Mouse (Mus musculus) megakaryocyte, embryonic 14.5 days (primary cell): ENCODE measurements around the gene Olfr1413. TPM values are rescaled to one million over a fixed set of nuclear protein-coding genes. Genes with fewer than 3 reads are reported as not detected.

Experiments used
- H3K27me3 ChIP-seq: replicated peaks from 2 replicates; pipeline ENCODE3; 2012; ENCODE audit warnings: inconsistent platforms
- H3K36me3 ChIP-seq: replicated peaks from 2 replicates; pipeline ENCODE3; 2012; ENCODE audit warnings: low read length, inconsistent platforms, mixed read lengths
- H3K4me1 ChIP-seq: 2 replicates; pipeline ENCODE4 v1.6.1; 2012; ENCODE audit warnings: inconsistent platforms
- H3K4me3 ChIP-seq: replicated peaks from 2 replicates; pipeline ENCODE3; 2012; ENCODE audit warnings: moderate library complexity, mild to moderate bottlenecking, inconsistent platforms
- H3K9me3 ChIP-seq: 2 replicates; pipeline ENCODE4 v1.6.1; 2012; ENCODE audit warnings: inconsistent platforms
- FLI1 ChIP-seq: IDR thresholded peaks from 2 replicates; pipeline ENCODE4 v1.6.1; 2012; ENCODE audit warnings: low read length, inconsistent platforms, mixed read lengths
- GATA1 ChIP-seq: IDR thresholded peaks from 3 replicates; pipeline ENCODE4 v1.6.1; 2012; ENCODE audit warnings: mixed read lengths, low read length, inconsistent platforms, borderline replicate concordance
- polyA plus RNA-seq: library from polyadenylated mRNA; stranded (reverse); fragments of >175 nt; gene quantifications from 2 replicates; pipeline ENCODE4 v1.2.3, GENCODE M21; 2012; ENCODE audit warnings: low replicate concordance; ENCODE audit not compliant: insufficient read depth

The Olfr1413 gene
- not detected in 2 replicates for polyA plus RNA-seq

DNA sequence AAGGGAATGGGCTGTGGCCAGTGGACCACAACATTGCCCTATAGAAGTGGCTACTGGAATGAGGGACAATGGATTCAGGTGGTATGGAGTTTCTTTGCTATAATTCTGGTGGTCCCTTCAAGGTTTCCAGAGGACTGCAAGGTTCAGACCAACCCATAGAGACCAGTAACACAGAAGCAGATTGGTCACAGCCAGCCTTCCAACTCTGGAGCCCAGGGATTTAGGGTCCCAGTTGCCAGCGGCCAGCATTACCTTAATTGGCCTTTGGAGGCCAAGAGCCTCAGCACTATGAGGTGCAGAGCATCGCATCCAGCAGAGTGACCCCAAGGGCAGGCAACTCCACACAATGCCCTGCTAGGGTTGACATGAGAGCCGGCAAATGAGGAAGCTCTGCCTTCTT lies at the start of gene Olfr1413:
Olfr1413 (plus strand) TSS at position 301 of the 400 bp plus-strand sequence.
- Histone ChIP-seq H3K4me3 (no peak within 1 kb of the TSS), H3K36me3 (no peaks in the 10 kb centered on the region), H3K27me3 (peaks cover 31% of the 10 kb centered on the region)

DNA sequence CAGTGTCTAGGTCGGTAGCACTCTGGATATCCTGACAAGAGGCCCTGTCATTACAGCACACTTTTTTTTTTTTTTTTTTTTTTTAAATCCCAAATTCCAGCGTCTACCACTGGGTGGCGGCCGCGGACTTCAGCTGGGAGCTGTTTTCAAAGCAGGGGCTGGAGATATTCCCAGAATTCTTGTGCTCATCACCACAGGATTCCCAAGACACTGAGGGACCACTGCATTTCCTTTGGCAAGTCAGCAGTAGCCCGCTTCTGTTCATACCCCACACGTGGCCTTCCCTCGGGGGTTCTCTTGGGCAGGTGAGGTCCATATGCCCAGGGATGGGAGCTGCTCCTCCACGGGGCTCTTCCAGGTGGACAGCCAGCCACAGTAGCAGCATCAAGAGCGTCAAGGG lies 49.7 kb upstream of the Olfr1413 start:
- Histone ChIP-seq H3K4me3 (no peak overlapping the region), H3K27me3 (peaks cover 51% of the 10 kb centered on the region), H3K36me3 (no peaks in the 10 kb centered on the region), H3K4me1 (peaks cover 13% of the 10 kb centered on the region), H3K9me3 (no peaks in the 10 kb centered on the region)
- no peak for TF ChIP-seq FLI1
- TF ChIP-seq GATA1 = no peak

More for the DNA sequence above, at the start of gene Olfr1413:
- Histone ChIP-seq H3K4me1 (no peaks in the 10 kb centered on the region), H3K9me3 (no peaks in the 10 kb centered on the region)
- TF ChIP-seq FLI1 (no peak), GATA1 (no peak)

DNA sequence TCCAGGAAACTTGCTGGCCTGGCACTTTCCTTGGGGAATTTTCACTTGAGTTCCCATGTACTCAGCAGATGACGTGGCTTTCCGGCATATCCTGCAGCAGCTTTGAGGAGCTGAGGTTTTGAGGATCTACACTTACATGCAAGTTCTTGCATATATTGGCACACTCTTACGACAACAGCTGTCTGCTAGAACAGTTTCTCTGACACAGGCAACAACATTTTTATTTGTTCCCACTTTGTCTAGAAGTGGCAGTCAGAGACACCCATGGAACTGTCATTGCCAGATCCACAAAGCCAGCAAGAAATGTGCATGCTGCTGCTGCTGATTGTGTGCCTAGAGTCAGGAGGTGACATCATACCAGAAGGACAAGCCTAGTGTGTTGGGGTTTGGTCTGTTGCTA lies 47.4 kb upstream of the Olfr1413 start:
- Histone ChIP-seq H3K27me3 (peaks cover 29% of the 10 kb centered on the region), H3K4me3 (no peak overlapping the region), H3K36me3 (no peaks in the 10 kb centered on the region), H3K4me1 (peaks cover 13% of the 10 kb centered on the region), H3K9me3 (no peaks in the 10 kb centered on the region)
- TF ChIP-seq FLI1 (no peak), GATA1 (no peak)

DNA sequence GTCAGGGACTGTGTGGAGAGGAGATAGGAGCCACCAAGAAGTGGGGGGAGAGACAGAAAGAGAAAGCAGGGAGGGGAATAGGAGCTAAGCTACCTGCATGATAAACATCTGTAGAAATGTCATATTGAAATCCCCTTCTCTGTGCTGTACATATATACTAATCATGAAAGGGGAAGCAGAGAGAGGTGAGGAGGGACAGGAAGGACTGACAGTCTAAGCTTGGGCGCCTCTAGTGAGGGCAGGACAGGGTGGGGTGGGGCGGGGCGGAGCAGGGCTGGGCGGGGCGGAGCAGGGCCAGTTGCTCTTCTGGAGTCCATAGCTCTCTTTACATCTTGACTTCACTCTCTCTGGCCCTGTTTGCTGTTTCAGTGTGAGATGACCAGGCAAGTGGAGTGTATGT lies 34.1 kb upstream of the Olfr1413 start:
- Histone ChIP-seq H3K4me1 (peaks cover 6% of the 10 kb centered on the region; the same call in 1 of the 2 replicates), H3K9me3 (peaks cover 4% of the 10 kb centered on the region; the same call in 1 of the 2 replicates), H3K36me3 (no peaks in the 10 kb centered on the region), H3K27me3 (peaks cover 4% of the 10 kb centered on the region), H3K4me3 (no peak overlapping the region)
- TF ChIP-seq FLI1 = no peak
- no peak for TF ChIP-seq GATA1

DNA sequence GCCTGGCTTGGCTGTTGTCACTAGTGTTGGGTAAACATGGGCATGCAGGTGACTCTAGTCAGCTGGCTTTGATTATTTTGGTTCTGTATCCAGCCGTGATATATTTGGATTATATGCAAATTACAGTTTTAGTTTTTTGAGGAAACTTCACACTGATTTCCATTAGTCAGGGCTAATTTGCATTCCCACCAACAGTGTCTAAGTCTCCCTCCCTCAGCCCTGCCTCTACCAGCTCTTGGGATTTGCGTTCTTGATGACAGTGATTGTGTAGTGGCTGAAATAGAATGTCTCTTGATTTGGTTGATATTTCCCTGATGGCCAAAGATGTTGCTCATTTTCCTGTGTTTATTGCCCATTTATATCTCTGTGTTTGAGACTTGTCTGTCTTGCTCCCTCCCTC lies 32.1 kb upstream of the Olfr1413 start:
- H3K9me3 ChIP-seq = peaks cover 1% of the 10 kb centered on the region; the same call in 1 of the 2 replicates
- H3K27me3 ChIP-seq = peaks cover 6% of the 10 kb centered on the region
- H3K36me3 ChIP-seq = no peaks in the 10 kb centered on the region
- TF ChIP-seq GATA1 = no peak
- no peak for TF ChIP-seq FLI1
- peaks cover 6% of the 10 kb centered on the region; the same call in 1 of the 2 replicates for H3K4me1 ChIP-seq
- H3K4me3 ChIP-seq = no peak overlapping the region

DNA sequence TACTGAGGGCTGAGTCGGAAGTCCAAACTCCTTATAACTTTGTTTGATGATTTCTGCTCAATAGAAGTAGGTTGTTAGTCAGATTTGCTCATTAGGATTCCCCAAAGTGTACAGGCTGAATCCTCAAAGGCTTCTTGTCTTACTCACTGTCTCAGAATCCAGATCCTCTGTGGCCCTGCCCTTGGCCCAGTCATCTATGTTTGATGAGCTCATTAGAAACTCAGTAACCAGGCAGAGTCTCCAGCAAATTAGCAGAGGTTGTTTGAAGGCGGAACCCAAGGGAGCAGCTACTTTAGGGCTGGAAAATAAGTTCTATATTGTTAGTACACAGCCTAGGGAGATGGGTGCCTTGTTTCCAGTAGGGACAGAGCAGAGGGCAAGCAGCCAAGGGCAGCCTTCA lies 25.2 kb upstream of the Olfr1413 start:
- Histone ChIP-seq H3K36me3 (no peaks in the 10 kb centered on the region), H3K4me1 (no peaks in the 10 kb centered on the region), H3K4me3 (no peak overlapping the region), H3K27me3 (peaks cover 6% of the 10 kb centered on the region), H3K9me3 (no peaks in the 10 kb centered on the region)
- TF ChIP-seq FLI1 (no peak), GATA1 (no peak)

DNA sequence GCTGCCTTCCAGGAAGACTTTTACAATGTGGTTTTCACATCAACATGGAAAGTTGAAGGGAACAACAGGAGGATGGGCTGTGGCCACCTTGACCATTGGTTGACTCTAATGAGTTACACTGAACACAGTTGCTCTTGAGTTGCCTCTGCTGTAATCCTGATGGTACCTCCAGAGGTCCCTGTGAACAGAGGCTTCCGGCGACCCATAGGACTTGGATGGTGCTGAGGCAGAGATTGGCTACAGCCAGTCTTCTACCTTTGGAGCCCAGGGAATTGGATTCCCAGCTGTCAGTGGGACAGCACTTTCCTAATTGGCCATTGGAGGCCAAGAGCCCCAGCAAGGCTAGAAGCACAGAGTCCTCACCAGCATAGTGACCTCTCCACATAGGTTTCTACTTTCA lies 14.4 kb downstream of the Olfr1413 start, which contains the start of gene Olfr1412:
Olfr1412 (plus strand) TSS at position 301 of the 400 bp plus-strand sequence.
- TF ChIP-seq GATA1 = no peak
- TF ChIP-seq FLI1 = no peak
- Histone ChIP-seq H3K4me1 (no peaks in the 10 kb centered on the region), H3K36me3 (no peaks in the 10 kb centered on the region), H3K27me3 (peaks cover 18% of the 10 kb centered on the region), H3K9me3 (peaks cover 4% of the 10 kb centered on the region; the same call in 1 of the 2 replicates), H3K4me3 (no peak within 1 kb of the TSS)

DNA sequence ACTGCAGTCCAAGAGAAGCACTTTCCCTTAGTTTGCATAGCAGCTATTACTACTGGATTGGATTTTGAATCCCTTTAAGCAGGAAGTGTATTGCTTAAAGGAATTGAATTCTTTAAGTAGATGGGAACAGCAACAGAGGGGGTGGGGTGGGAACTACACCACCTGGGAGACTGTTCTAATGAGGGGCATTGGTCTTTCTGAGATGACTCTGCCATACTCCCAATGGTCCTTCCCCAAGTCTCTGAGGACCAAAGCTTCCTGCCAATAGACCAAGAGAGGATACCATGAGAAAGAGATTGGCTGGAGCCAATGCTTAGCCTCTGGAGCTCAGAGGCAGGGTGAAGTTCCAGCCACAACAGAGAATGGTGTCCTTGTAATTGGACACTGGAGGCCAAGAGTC lies 23.0 kb downstream of the Olfr1413 start, which contains the start of gene Olfr1411:
Olfr1411 (plus strand) TSS at position 301 of the 400 bp plus-strand sequence.
- Histone ChIP-seq H3K36me3 (no peaks in the 10 kb centered on the region), H3K27me3 (peaks cover 27% of the 10 kb centered on the region), H3K4me1 (no peaks in the 10 kb centered on the region), H3K4me3 (no peak within 1 kb of the TSS), H3K9me3 (no peaks in the 10 kb centered on the region)
- TF ChIP-seq GATA1 = no peak
- no peak for TF ChIP-seq FLI1

DNA sequence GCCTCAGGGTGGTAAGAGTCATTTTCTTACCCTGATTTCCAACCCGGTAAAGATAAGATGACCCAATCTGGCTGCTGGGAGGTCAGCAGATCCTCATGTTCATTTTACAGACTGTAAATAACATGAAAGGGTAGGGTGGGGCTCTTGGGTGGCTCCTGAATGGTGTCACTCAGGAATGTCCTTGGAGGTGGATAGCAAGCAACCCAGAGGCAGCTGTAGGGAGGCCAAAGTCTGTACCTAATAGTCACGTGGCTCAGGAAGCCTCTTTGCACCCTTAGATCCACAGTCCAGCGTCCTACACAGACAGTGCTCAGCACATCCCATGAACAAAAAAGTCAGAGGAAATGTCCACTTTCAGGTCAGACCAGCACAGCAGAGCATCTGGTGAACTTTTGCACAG lies 24.9 kb downstream of the Olfr1413 start:
- H3K9me3 ChIP-seq = no peaks in the 10 kb centered on the region
- TF ChIP-seq GATA1 (no peak), FLI1 (no peak)
- H3K36me3 ChIP-seq = no peaks in the 10 kb centered on the region

DNA sequence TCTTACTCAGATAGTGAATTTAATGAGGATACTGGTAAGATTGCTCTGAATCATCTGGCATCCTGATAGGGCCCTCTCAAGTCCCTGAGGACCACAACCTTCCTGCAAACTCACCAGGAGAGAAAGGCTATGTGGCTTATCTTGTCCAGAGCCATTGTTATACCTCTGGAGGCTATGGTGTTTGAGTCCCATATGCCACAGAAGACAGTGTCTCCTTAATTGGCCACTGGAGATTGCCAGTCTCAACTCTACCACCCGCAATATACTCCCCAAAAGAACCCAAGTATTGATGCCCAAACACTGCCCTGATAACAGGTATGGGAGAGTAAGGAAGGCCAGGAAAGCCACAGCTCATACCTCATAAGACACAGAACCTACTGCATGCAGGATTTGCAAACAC lies 34.4 kb downstream of the Olfr1413 start, which contains the start of gene Olfr1410:
Olfr1410 (plus strand) TSS at position 301 of the 400 bp plus-strand sequence.
- TF ChIP-seq FLI1 = no peak
- TF ChIP-seq GATA1 = no peak
- H3K4me3 ChIP-seq = no peak within 1 kb of the TSS
- H3K4me1 ChIP-seq = peaks cover 4% of the 10 kb centered on the region; the same call in 1 of the 2 replicates
- H3K27me3 ChIP-seq = peaks cover 69% of the 10 kb centered on the region
- peaks cover 5% of the 10 kb centered on the region for H3K9me3 ChIP-seq
- H3K36me3 ChIP-seq = no peaks in the 10 kb centered on the region

More for the DNA sequence above, 24.9 kb downstream of the Olfr1413 start:
- Histone ChIP-seq H3K27me3 (peaks cover 27% of the 10 kb centered on the region), H3K4me3 (no peak overlapping the region), H3K4me1 (no peaks in the 10 kb centered on the region)

DNA sequence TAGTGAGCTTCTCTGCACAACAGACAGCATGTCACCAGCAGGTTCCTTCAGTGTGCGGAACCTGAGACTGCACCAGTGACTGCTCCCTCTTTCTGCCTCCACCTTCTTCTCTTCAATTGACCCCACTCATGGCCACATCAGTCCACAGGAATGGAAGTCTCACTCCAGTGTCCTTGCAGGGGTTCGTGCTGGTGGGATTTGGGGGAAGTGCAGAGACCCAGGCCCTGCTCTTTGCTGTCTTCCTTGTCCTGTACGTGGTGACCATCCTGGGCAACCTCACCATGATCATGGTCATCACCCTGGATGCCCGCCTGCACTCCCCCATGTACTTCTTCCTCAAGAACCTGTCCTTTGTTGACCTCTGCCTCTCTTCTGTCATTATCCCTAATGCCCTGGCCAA lies 36.6 kb downstream of the Olfr1413 start:
- TF ChIP-seq FLI1 = no peak
- TF ChIP-seq GATA1 = no peak

More for the DNA sequence above, 36.6 kb downstream of the Olfr1413 start:
- H3K9me3 ChIP-seq = peaks cover 7% of the 10 kb centered on the region
- no peaks in the 10 kb centered on the region for H3K36me3 ChIP-seq
- peaks cover 71% of the 10 kb centered on the region for H3K27me3 ChIP-seq
- peaks cover 4% of the 10 kb centered on the region; the same call in 1 of the 2 replicates for H3K4me1 ChIP-seq
- no peak overlapping the region for H3K4me3 ChIP-seq
